In genomic region chr11:63296476-63296875, GRCm38 (mm10) we compare ENCODE assay signal across 22 mouse cellular contexts.
A peak's percentile ranks its signal among the peaks of the same experiment; 100 is the strongest.
DNase-seq lines count a peak whose midpoint lies in the region; ATAC-seq and TF ChIP-seq lines count a peak whose summit lies in the region.
"Had no signal": no experiment of that assay in that cellular context is flagged by ENCODE, and none has a peak within 500 bp of the region (broad histone marks: within the 10 kb centered on the region; RNA-seq: fewer than 3 reads in every experiment).

No protein-coding gene starts in this region.

- H3K27me3 ChIP-seq in heart, embryonic 10.5 days (ENCODE audit: insufficient read depth, poor library complexity, severe bottlenecking): no peaks in the 10 kb centered on the region
- no peaks in the 10 kb centered on the region; the same call in 1 of the 2 replicates for H3K27me3 ChIP-seq in heart, embryonic 12.5 days (replicated peaks)
- peaks cover 8% of the 10 kb centered on the region for H3K27me3 ChIP-seq in kidney, embryonic 16.5 days (ENCODE audit: insufficient read depth, low read length)
- H3K27me3 ChIP-seq: CH12.LX; embryonic facial prominence, embryonic 13.5 days; hindbrain, embryonic 15.5 days had no signal

- peak; percentile 31 for DNase-seq in heart, embryonic 10.5 days (ENCODE audit: low spot score)
- DNase-seq in kidney, adult 8-10 months: peak; percentile 41 to 65
- DNase-seq in lung, postnatal 25 days (ENCODE audit: low spot score): peak; percentile 1
- DNase-seq in lung, adult 2 months: no peak
- DNase-seq in thymus, postnatal 0 days (ENCODE audit: low spot score): no peak
- DNase-seq: adrenal gland, postnatal 25 days; cerebellum, adult 18-20 months; cerebellum, adult 9-11 months; cerebellum, postnatal 36 days; gastrocnemius, postnatal 10 days; heart, adult 18-20 months had no signal

- no peak for TF ChIP-seq CTCF in lung, adult 2 months (IDR thresholded peaks at IDR 0.05; ENCODE audit: insufficient read depth, low read length)

- no peaks in the 10 kb centered on the region for H3K4me1 ChIP-seq in heart, embryonic 10.5 days
- H3K4me1 ChIP-seq in heart, embryonic 12.5 days (replicated peaks): no peaks in the 10 kb centered on the region
- peaks cover 9% of the 10 kb centered on the region for H3K4me1 ChIP-seq in kidney, embryonic 16.5 days (ENCODE audit: insufficient read depth, low read length)
- H3K4me1 ChIP-seq in lung, adult 2 months (ENCODE audit: control insufficient read depth, insufficient read depth, low read length): no peaks in the 10 kb centered on the region

- no peaks in the 10 kb centered on the region for H3K36me3 ChIP-seq in heart, embryonic 10.5 days
- no peaks in the 10 kb centered on the region for H3K36me3 ChIP-seq in heart, embryonic 12.5 days
- H3K36me3 ChIP-seq in kidney, embryonic 16.5 days (ENCODE audit: insufficient read depth, low read length): no peaks in the 10 kb centered on the region
- H3K36me3 ChIP-seq: embryonic facial prominence, embryonic 13.5 days; forebrain, embryonic 12.5 days; hindbrain, embryonic 10.5 days; hindbrain, embryonic 15.5 days had no signal

- H3K4me3 ChIP-seq in heart, embryonic 10.5 days: no peak overlapping the region
- no peak overlapping the region for H3K4me3 ChIP-seq in heart, embryonic 12.5 days
- no peak overlapping the region for H3K4me3 ChIP-seq in kidney, embryonic 16.5 days (ENCODE audit: low read length)
- no peak overlapping the region for H3K4me3 ChIP-seq in lung, adult 2 months (replicated peaks; ENCODE audit: extremely low read depth, low read depth, low read length)
- H3K4me3 ChIP-seq: embryonic facial prominence, embryonic 13.5 days; forebrain, embryonic 12.5 days; hindbrain, embryonic 10.5 days; hindbrain, embryonic 15.5 days had no signal

- TF ChIP-seq POLR2A in lung, adult 2 months (IDR thresholded peaks at IDR 0.05; ENCODE audit: borderline replicate concordance, extremely low read depth, low read depth, low read length): no peak

- no peak overlapping the region for H3K27ac ChIP-seq in heart, embryonic 10.5 days
- H3K27ac ChIP-seq in heart, embryonic 12.5 days (ENCODE audit: poor library complexity, severe bottlenecking): no peak overlapping the region
- H3K27ac ChIP-seq in kidney, embryonic 16.5 days (ENCODE audit: low read length): no peak overlapping the region
- H3K27ac ChIP-seq: embryonic facial prominence, embryonic 13.5 days; forebrain, embryonic 12.5 days; hindbrain, embryonic 10.5 days; hindbrain, embryonic 15.5 days had no signal

- H3K4me2 ChIP-seq in heart, embryonic 12.5 days: no peak overlapping the region
- H3K4me2 ChIP-seq in kidney, embryonic 16.5 days (replicated peaks; ENCODE audit: low read depth, low read length): no peak overlapping the region
- H3K4me2 ChIP-seq: embryonic facial prominence, embryonic 13.5 days; forebrain, embryonic 12.5 days; heart, embryonic 11.5 days; hindbrain, embryonic 15.5 days had no signal

- WGBS in heart, embryonic 10.5 days: 89% methylated on average over 3 of the region's 3 CpGs
- 80% methylated on average over 3 of the region's 3 CpGs for WGBS in heart, embryonic 12.5 days
- 74% methylated on average over 3 of the region's 3 CpGs for WGBS in kidney, embryonic 16.5 days
- WGBS in lung, adult 2 months: 54% methylated on average over 3 of the region's 3 CpGs

- H3K9me3 ChIP-seq in heart, embryonic 10.5 days: no peaks in the 10 kb centered on the region
- no peaks in the 10 kb centered on the region for H3K9me3 ChIP-seq in heart, embryonic 12.5 days (replicated peaks)
- no peaks in the 10 kb centered on the region for H3K9me3 ChIP-seq in kidney, embryonic 16.5 days (ENCODE audit: low read length)
- H3K9me3 ChIP-seq: embryonic facial prominence, embryonic 13.5 days; forebrain, embryonic 12.5 days; hindbrain, embryonic 10.5 days; hindbrain, embryonic 15.5 days had no signal

- ATAC-seq in heart, embryonic 12.5 days (ENCODE audit: insufficient number of reproducible peaks, low FRiP score): no peak
- no peak for ATAC-seq in kidney, embryonic 16.5 days (ENCODE audit: low FRiP score, low TSS enrichment)
- ATAC-seq: activated CD4-positive, CD25-positive, alpha-beta regulatory T cell, adult 4 months; forebrain, embryonic 16.5 days; Patski had no signal

- no peak overlapping the region for H3K9ac ChIP-seq in heart, embryonic 12.5 days
- no peak overlapping the region for H3K9ac ChIP-seq in kidney, embryonic 16.5 days (replicated peaks; ENCODE audit: low read length)
- H3K9ac ChIP-seq: embryonic facial prominence, embryonic 13.5 days; forebrain, embryonic 12.5 days; hindbrain, embryonic 15.5 days had no signal

Comparison
In these comparisons a context has a peak if more than half of its experiments do, and no peak if none do; other contexts are left out.
1. DNase-seq: peak in heart, embryonic 10.5 days (single experiment), kidney, adult 8-10 months (2 of 2) and lung, postnatal 25 days (single experiment); none in lung, adult 2 months (single experiment) and thymus, postnatal 0 days (single experiment).